Mouse (Mus musculus): ENCODE data around the gene Jkamp.
"Not testable (repeated sequence)": the region's sequence is repeated elsewhere in the genome, so short reads cannot be mapped to it uniquely, and the experiment has no call there.

Jkamp gene

GRCm38 (mm10) chr12:72085329-72086165 is at the start of gene Jkamp, which contains the start of gene L3hypdh:
TSS of gene Jkamp (plus strand) at chr12:72085589.
TSS of gene L3hypdh (minus strand) at chr12:72085439.
- peak; percentile 100 for DNase-seq (ENCODE audit: low spot score)

- no peak for DNase-seq (ENCODE audit: low spot score)
Observed at GRCm38 (mm10) chr12:72036097-72036661, 49.2 kb upstream of the Jkamp start.

DNA sequence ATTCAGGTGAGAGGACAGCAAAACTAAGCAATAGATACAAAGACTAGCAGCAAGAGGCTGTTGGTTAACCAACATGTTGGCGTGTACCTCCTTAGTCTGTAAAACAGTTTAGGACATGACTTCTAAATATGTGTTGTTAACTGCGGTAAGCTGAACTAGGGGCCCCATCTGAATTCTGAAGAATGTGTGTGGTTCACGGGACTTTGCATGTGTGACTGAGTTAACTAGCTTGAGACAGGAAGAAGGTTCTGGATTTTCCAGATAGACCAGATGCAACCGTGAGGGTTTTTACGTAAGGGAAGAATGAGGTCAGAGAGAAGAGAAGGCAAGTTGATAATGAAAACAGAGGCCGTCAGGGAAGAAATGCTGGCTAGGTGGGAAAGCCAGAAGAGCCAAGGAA is 48.3 kb upstream of the Jkamp start:
- DNase-seq (ENCODE audit: low spot score) = no peak

DNA sequence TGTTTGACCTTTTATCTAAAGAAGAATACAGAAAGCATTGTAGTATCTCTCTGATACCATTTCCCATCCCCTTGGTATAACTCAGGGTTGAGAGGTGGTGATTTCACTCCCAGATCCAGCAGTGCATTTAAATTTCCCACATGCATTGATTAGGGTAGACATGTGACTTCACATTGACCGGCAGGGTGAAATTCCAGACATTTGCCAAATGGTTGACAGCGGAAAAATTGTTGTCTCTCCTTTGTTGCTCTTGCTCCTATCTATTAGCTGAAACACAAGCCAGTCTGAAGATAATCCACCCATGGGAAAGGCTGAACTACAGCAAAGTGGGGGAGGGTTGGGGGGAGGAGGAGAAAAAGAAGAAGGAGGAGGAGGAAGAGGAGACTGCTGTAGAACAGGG is 46.5 kb upstream of the Jkamp start:
- DNase-seq (ENCODE audit: low spot score) = no peak

DNA sequence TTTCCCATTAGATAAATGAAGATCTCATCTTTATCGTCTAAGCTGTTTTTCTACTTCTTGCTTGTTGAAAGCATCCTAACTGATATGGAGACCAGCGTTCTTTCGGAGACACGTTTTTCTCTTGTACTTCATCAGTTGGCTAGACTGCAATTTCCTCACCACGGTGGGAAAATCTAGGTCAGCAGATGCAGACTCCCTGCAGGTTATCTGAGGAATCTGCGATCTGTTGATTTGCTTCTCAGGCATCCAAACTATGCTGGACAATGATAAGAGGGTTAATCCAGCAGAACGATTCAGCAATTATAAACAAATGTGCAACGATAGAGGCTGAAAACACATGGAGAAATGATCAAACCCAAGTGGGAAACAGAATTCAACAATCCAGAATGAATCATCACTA is 45.9 kb upstream of the Jkamp start:
- no peak for DNase-seq (ENCODE audit: low spot score)

DNA sequence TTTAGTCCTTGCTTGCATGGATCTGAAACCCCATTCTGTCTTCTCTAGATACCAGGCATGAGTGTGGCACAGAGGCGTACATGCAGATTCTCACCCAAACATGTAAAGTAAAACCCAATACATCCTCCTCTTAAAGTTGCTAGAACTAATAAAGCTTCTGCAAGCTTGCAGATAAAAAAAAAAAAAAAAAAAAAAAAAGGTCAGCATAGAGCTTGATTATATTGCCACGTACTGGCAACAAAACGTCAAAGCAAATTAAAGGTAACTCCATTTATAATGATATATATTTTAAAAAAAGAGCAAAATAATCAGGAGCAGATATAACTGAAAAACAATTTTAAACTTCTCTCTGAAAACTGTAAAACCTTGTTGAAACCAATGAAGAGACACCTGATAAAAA is 44.2 kb upstream of the Jkamp start:
- no peak for DNase-seq (ENCODE audit: low spot score)

DNA sequence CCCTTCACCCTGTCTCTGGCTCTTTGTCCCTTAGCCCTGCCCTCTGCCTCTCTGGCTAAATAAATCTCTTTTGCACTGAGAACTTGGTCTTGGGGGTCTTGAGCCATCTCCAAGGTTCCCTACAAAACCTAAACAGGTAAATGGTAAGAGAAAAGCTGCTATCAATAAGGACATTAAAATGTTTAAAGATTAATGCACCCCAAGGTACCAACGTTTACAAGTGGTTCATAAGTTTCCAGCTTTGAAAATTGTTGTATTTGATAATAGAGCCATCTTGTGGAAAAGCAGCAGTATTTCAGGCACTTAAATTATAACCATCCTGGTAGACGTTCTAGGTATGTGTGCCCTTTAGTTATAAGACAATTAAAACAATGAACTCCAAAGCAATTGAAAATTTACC is 37.9 kb upstream of the Jkamp start:
- DNase-seq (ENCODE audit: low spot score) = no peak

DNA sequence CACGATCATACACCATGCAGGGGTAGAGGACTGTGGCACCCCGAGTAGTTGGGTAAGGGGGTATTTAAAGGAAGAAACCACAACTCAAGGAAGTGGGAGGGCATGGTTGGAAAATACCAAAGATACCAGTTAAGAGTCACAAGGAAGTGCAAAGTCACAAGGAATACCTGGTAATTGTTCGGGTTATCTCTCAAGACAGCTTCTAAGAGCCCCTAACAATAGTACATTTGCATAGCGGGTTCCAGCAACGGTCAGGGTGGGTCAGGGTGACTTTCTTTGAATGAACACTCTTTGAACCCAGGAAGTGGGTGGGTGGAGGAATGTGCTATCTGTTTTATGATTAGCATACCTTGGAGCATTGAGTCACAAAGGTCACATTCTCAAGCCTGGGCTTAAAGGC is 35.2 kb upstream of the Jkamp start:
- DNase-seq (ENCODE audit: low spot score) = not testable (repeated sequence)

GRCm38 (mm10) chr12:72050821-72051220 is 34.6 kb upstream of the Jkamp start:
- no peak for DNase-seq (ENCODE audit: low spot score)

- no peak for DNase-seq (ENCODE audit: low spot score)
Observed at GRCm38 (mm10) chr12:72052571-72052970, 32.8 kb upstream of the Jkamp start.

DNA sequence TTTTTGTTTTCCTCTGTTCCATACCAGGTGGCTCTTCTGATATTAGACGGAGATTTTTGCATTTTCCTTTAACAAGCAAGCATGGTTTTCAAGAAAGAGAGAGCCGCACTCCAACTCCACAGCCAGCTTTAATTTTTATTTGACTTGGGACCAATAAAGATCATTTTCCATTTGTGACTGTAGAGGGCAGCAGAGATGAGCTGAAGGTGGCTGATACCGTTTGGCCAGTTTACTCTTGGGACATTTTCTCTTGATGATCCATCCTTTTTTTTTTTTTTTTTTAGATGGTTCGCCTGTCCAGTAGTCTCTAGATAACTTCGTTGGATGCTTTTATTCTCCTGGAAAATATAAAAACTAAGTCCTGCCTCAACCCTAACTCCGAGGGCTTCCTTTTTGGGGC is 32.1 kb upstream of the Jkamp start:
- DNase-seq (ENCODE audit: low spot score) = no peak

- no peak for DNase-seq (ENCODE audit: low spot score)
Observed at GRCm38 (mm10) chr12:72053851-72054250, 31.5 kb upstream of the Jkamp start.

DNA sequence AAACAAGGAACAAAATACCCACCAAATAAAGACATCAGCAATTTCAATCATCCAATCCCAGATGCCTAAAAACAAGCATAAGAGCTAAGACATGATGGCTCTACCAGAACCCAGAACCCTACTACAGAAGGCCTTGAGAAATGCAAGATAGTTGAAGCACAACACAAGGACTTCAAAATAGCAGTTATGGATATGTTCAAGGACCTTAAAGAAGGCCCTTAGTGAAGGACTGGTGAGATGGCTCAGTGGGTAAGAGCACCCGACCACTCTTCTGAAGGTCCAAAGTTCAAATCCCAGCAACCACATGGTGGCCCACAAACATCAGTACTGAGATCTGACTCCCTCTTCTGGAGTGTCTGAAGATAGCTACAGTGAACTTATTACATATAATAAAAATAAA is 27.6 kb upstream of the Jkamp start:
- DNase-seq (ENCODE audit: low spot score) = no peak

- no peak for DNase-seq (ENCODE audit: low spot score)
Observed at GRCm38 (mm10) chr12:72069626-72070326, 15.6 kb upstream of the Jkamp start.

GRCm38 (mm10) chr12:72070327-72071269 is 14.8 kb upstream of the Jkamp start, which contains the start of gene Gpr135:
TSS of gene Gpr135 (minus strand) at chr12:72071125.
- peak; percentile 74 for DNase-seq (ENCODE audit: low spot score)

GRCm38 (mm10) chr12:72078248-72078647 is 7.1 kb upstream of the Jkamp start:
- DNase-seq (ENCODE audit: low spot score) = no peak

DNA sequence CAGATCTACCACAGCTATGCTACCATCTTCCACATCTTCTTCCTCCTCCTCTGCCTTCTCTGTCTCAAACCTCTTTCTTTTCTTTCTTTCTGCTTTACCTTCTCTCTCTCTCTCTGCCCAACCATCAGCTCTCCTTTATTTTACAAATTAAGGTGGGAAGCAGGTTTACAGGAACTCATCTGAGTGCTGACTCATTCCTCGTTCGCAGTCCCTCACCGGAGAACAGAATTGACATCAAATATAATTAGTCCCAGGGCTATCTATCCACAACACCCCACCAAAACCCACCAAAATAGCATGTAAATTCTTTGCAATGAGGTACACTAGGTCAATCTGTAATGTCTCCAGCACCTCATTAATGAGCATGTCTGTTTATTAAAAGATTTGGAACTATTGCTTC is 3.4 kb upstream of the Jkamp start:
- no peak for DNase-seq (ENCODE audit: low spot score)

- DNase-seq (ENCODE audit: low spot score) = no peak
Observed at GRCm38 (mm10) chr12:72082370-72082769, 3.0 kb upstream of the Jkamp start.

- no peak for DNase-seq (ENCODE audit: low spot score)
Observed at GRCm38 (mm10) chr12:72083265-72083664, 2.1 kb upstream of the Jkamp start.

- no peak for DNase-seq (ENCODE audit: low spot score)
Observed at GRCm38 (mm10) chr12:72084261-72085023, 947 bp upstream of the Jkamp start.

DNA sequence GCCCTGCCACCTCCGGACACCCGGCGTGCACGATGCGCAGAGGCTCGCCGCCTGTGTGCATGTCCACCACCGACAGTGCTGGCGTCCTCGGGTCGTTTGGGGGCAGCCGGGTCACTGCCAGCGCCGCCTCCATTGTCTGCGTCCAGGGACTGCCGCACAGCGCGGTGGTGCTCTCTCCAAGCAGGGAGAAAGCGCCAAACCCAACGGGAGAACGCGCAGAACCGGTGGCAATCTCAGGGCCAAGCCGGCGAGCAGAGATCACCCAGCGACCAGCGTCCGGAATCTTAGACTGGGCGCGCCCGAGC is 413 bp upstream of the Jkamp start:
- DNase-seq (ENCODE audit: low spot score) = no peak

All from T-cell, adult 2 months (primary cell).